11 mouse cellular contexts compared by ENCODE assay signal in the genomic region with DNA sequence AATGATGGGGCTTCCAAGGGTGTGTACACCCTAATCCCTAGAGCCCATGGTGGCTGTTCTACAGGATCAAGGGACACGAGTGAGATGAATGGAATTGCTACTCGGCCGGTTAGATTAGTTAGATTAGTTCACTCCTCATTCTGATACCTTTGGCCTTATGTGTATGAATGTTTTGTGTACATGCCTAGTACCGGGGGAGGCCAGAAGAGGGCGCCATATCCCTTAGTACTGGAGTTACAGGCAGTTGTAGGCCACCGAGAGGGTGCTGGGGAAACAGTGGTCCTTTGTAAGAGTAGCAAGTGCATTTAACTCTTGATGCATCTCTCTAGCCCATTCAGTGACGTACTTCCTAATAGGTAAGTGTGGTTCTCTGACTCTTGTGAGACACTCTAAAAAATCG. TPM values are rescaled to one million over a fixed set of nuclear protein-coding genes. Genes with fewer than 3 reads are reported as not detected.
DNase-seq lines count a peak whose midpoint lies in the region; ATAC-seq and TF ChIP-seq lines count a peak whose summit lies in the region.
"Had no signal": no experiment of that assay in that cellular context is flagged by ENCODE, and none has a peak within 500 bp of the region (broad histone marks: within the 10 kb centered on the region; RNA-seq: fewer than 3 reads in every experiment).

No protein-coding gene starts in this region.

- no peak overlapping the region for H3K9ac ChIP-seq in forebrain, postnatal 0 days
- no peak overlapping the region for H3K9ac ChIP-seq in forebrain, embryonic 13.5 days
- H3K9ac ChIP-seq in midbrain, embryonic 13.5 days (replicated peaks), result no peak overlapping the region
- H3K9ac ChIP-seq: limb, embryonic 12.5 days had no signal

- no peak for DNase-seq in forebrain, postnatal 0 days
- DNase-seq in lung, postnatal 36 days, result peak; percentile 18
- DNase-seq in lung, postnatal 4 days, result no peak
- DNase-seq in embryo, embryonic 10.5 days (ENCODE audit: low spot score), result peak; percentile 34
- peak; percentile 58 for DNase-seq in thymus, postnatal 25 days
- DNase-seq: right cerebral cortex, postnatal 25 days had no signal

- ATAC-seq in forebrain, postnatal 0 days, result no peak
- ATAC-seq in forebrain, embryonic 13.5 days, result no peak
- no peak for ATAC-seq in midbrain, embryonic 13.5 days
- no peak for ATAC-seq in megakaryocyte-erythroid progenitor cell, adult 5-6 weeks (replicated peaks; ENCODE audit: low FRiP score, low TSS enrichment, poor library complexity, severe bottlenecking)

- WGBS in forebrain, postnatal 0 days, result 71% methylated on average over 8 of the region's 8 CpGs
- 69% methylated on average over 8 of the region's 8 CpGs for WGBS in forebrain, embryonic 13.5 days
- WGBS in midbrain, embryonic 13.5 days, result 71% methylated on average over 8 of the region's 8 CpGs

- H3K36me3 ChIP-seq in forebrain, postnatal 0 days (ENCODE audit: insufficient read depth), result no peaks in the 10 kb centered on the region
- H3K36me3 ChIP-seq in forebrain, embryonic 13.5 days (ENCODE audit: poor library complexity, severe bottlenecking), result no peaks in the 10 kb centered on the region
- no peaks in the 10 kb centered on the region for H3K36me3 ChIP-seq in midbrain, embryonic 13.5 days
- H3K36me3 ChIP-seq: limb, embryonic 12.5 days had no signal

- no peak overlapping the region for H3K4me2 ChIP-seq in forebrain, postnatal 0 days (ENCODE audit: low read depth)
- no peak overlapping the region for H3K4me2 ChIP-seq in forebrain, embryonic 13.5 days
- no peak overlapping the region for H3K4me2 ChIP-seq in midbrain, embryonic 13.5 days (replicated peaks)
- H3K4me2 ChIP-seq: limb, embryonic 12.5 days had no signal

- peak; percentile 52 for TF ChIP-seq CTCF in forebrain, postnatal 0 days (IDR thresholded peaks at IDR 0.05; ENCODE audit: low read depth)

- H3K4me1 ChIP-seq in forebrain, postnatal 0 days (ENCODE audit: insufficient read depth), result peaks cover 14% of the 10 kb centered on the region
- H3K4me1 ChIP-seq in forebrain, embryonic 13.5 days, result peaks cover 14% of the 10 kb centered on the region; the same call in 1 of the 2 replicates
- H3K4me1 ChIP-seq in midbrain, embryonic 13.5 days (replicated peaks), result peaks cover 19% of the 10 kb centered on the region

- H3K27ac ChIP-seq in forebrain, postnatal 0 days (ENCODE audit: low read depth, low read length), result no peak overlapping the region
- no peak overlapping the region for H3K27ac ChIP-seq in forebrain, embryonic 13.5 days
- no peak overlapping the region for H3K27ac ChIP-seq in midbrain, embryonic 13.5 days
- H3K27ac ChIP-seq: limb, embryonic 12.5 days had no signal

- H3K27me3 ChIP-seq in forebrain, postnatal 0 days (ENCODE audit: insufficient read depth, low read length), result no peaks in the 10 kb centered on the region
- H3K27me3 ChIP-seq in forebrain, embryonic 13.5 days, result no peaks in the 10 kb centered on the region
- H3K27me3 ChIP-seq in midbrain, embryonic 13.5 days, result 0 out of 2 replicates have a peak, but pooled peaks cover 10% of the 10 kb centered on the region

- H3K4me3 ChIP-seq in forebrain, postnatal 0 days (ENCODE audit: low read depth, low read length), result no peak overlapping the region
- no peak overlapping the region for H3K4me3 ChIP-seq in forebrain, embryonic 13.5 days
- no peak overlapping the region for H3K4me3 ChIP-seq in midbrain, embryonic 13.5 days (replicated peaks)
- H3K4me3 ChIP-seq: limb, embryonic 12.5 days had no signal

- H3K9me3 ChIP-seq in forebrain, postnatal 0 days (ENCODE audit: low read length), result no peaks in the 10 kb centered on the region
- no peaks in the 10 kb centered on the region for H3K9me3 ChIP-seq in forebrain, embryonic 13.5 days (replicated peaks)
- no peaks in the 10 kb centered on the region for H3K9me3 ChIP-seq in midbrain, embryonic 13.5 days
- H3K9me3 ChIP-seq: limb, embryonic 12.5 days had no signal

RNA-seq across cellular contexts. Expression of a gene that starts 14.2 kb away (rescaled TPM):
- total RNA-seq in forebrain, postnatal 0 days (2014; rRNA removed), result 80.9 and 91.7 TPM in 2 replicates
- 44.6 and 57.7 TPM in 2 replicates for polyA plus RNA-seq in forebrain, postnatal 0 days (2015; fragmentation: Nextera tagmentation; extraction: Ambion mirVana)
- 23.1 and 27.6 TPM in 2 replicates for polyA plus RNA-seq in forebrain, embryonic 13.5 days (2015; fragmentation: Nextera tagmentation; extraction: Ambion mirVana)
- 40.5 and 41.6 TPM in 2 replicates for polyA plus RNA-seq in midbrain, embryonic 13.5 days (2015; fragmentation: Nextera tagmentation; extraction: Ambion mirVana)
- not detected in 2 replicates for total RNA-seq in megakaryocyte-erythroid progenitor cell, adult 5-6 weeks (2014; fragmentation: Nextera tagmentation)
- not detected in 2 replicates for total RNA-seq in megakaryocyte-erythroid progenitor cell, adult 5-6 weeks (2017)
- total RNA-seq: hematopoietic stem cell, adult 5-6 weeks had no signal

Comparison
In these comparisons a context has a peak if more than half of its experiments do, and no peak if none do; other contexts are left out.
1. DNase-seq: peak in lung, postnatal 36 days (single experiment), embryo, embryonic 10.5 days (single experiment) and thymus, postnatal 25 days (single experiment); none in forebrain, postnatal 0 days (single experiment) and lung, postnatal 4 days (0 of 2).